Mouse (Mus musculus) cerebellum, postnatal 14 days (tissue): ENCODE data around the gene Npas2.

ENCODE experiments used
- DNase-seq, 2 experiments: peaks; one replicate each; pipeline ENCODE4 v3.0.0; 2021; ENCODE audit warnings: mixed read lengths in 2 of 2

Gene Npas2

GRCm38 (mm10) chr1:39192997-39193861, at the start of gene Npas2:
Gene Npas2 (plus strand): TSS chr1:39193731.
- DNase-seq, result peak in 1 of 2 experiments; percentile 44

- no peak for DNase-seq
Observed at GRCm38 (mm10) chr1:39156778-39157177, 36.8 kb upstream of the Npas2 start.

GRCm38 (mm10) chr1:39160167-39160566, 33.4 kb upstream of the Npas2 start:
- no peak for DNase-seq

GRCm38 (mm10) chr1:39163077-39163476, 30.5 kb upstream of the Npas2 start:
- DNase-seq, result no peak

- no peak for DNase-seq
Observed at GRCm38 (mm10) chr1:39176690-39177089, 16.8 kb upstream of the Npas2 start.

- DNase-seq, result peak; percentile 24 to 36
Observed at GRCm38 (mm10) chr1:39177211-39177610, 16.3 kb upstream of the Npas2 start.

- no peak for DNase-seq
Observed at GRCm38 (mm10) chr1:39179806-39180205, 13.7 kb upstream of the Npas2 start.

- DNase-seq, result no peak
Observed at GRCm38 (mm10) chr1:39180517-39180916, 13.0 kb upstream of the Npas2 start.

GRCm38 (mm10) chr1:39181901-39182300, 11.6 kb upstream of the Npas2 start:
- no peak for DNase-seq

GRCm38 (mm10) chr1:39185833-39186232, 7.7 kb upstream of the Npas2 start:
- no peak for DNase-seq

GRCm38 (mm10) chr1:39186711-39187437, 6.7 kb upstream of the Npas2 start:
- no peak for DNase-seq

GRCm38 (mm10) chr1:39191122-39191521, 2.4 kb upstream of the Npas2 start:
- DNase-seq, result no peak

GRCm38 (mm10) chr1:39192460-39192996, 1.0 kb upstream of the Npas2 start:
- DNase-seq, result peak; percentile 65 to 81

- peak; percentile 76 to 77 for DNase-seq
Observed at GRCm38 (mm10) chr1:39193862-39194675, 538 bp downstream of the Npas2 start.

- DNase-seq, result peak in 1 of 2 experiments; percentile 19
Observed at GRCm38 (mm10) chr1:39194959-39195358, 1.4 kb downstream of the Npas2 start.

- no peak for DNase-seq
Observed at GRCm38 (mm10) chr1:39196126-39196525, 2.6 kb downstream of the Npas2 start.

GRCm38 (mm10) chr1:39196676-39197375, 3.3 kb downstream of the Npas2 start:
- no peak for DNase-seq

GRCm38 (mm10) chr1:39205021-39205420, 11.5 kb downstream of the Npas2 start:
- no peak for DNase-seq

- no peak for DNase-seq
Observed at GRCm38 (mm10) chr1:39205697-39206096, 12.2 kb downstream of the Npas2 start.

GRCm38 (mm10) chr1:39206942-39207341, 13.4 kb downstream of the Npas2 start:
- DNase-seq, result peak; percentile 32 to 33

GRCm38 (mm10) chr1:39210928-39211327, 17.4 kb downstream of the Npas2 start:
- no peak for DNase-seq

GRCm38 (mm10) chr1:39212982-39213381, 19.5 kb downstream of the Npas2 start:
- no peak for DNase-seq
